Mouse (Mus musculus) small intestine, adult 2 months (tissue): ENCODE results near the gene Slc16a12. TPM values are rescaled to one million over a fixed set of nuclear protein-coding genes. Genes with fewer than 3 reads are reported as not detected.
A peak's percentile ranks its signal among the peaks of the same experiment; 100 is the strongest.

Experiments used
- H3K27ac ChIP-seq: fragments of 200-500 bp; 2 replicates; pipeline ENCODE4 v1.5.1; 2012; ENCODE audit warnings: low read depth, low read length, control low read depth, inconsistent platforms; ENCODE audit not compliant: insufficient read depth
- H3K27me3 ChIP-seq: fragments of 200-500 bp; 2 replicates; pipeline ENCODE4 v1.6.1; 2012; ENCODE audit warnings: mild to moderate bottlenecking, moderate library complexity, low read length, inconsistent platforms; ENCODE audit not compliant: control insufficient read depth, insufficient read depth
- H3K36me3 ChIP-seq: fragments of 200-500 bp; 2 replicates; pipeline ENCODE4 v1.6.1; 2012; ENCODE audit warnings: mild to moderate bottlenecking, low read length, control low read depth, inconsistent platforms; ENCODE audit not compliant: control insufficient read depth, insufficient read depth
- H3K4me1 ChIP-seq: fragments of 200-500 bp; 2 replicates; pipeline ENCODE4 v1.6.1; 2012; ENCODE audit warnings: low read length, inconsistent platforms, mixed read lengths; ENCODE audit not compliant: control insufficient read depth, insufficient read depth, insufficient read length
- H3K4me3 ChIP-seq: fragments of 200-500 bp; 2 replicates; pipeline ENCODE4 v1.5.1; 2012; ENCODE audit warnings: low read depth, mild to moderate bottlenecking, control low read depth, inconsistent platforms, low read length, moderate library complexity
- CTCF ChIP-seq: fragments of 200-500 bp; IDR thresholded peaks from 2 replicates; pipeline ENCODE4 v1.5.1; 2012; ENCODE audit warnings: low read depth, mild to moderate bottlenecking, control low read depth, inconsistent platforms, low read length, moderate library complexity, mixed read lengths; ENCODE audit not compliant: insufficient replicate concordance, insufficient read length; ENCODE audit errors: extremely low read depth
- POLR2A ChIP-seq: fragments of 200-500 bp; IDR thresholded peaks from 2 replicates; pipeline ENCODE4 v1.6.1; 2012; ENCODE audit warnings: low read depth, mild to moderate bottlenecking, control low read depth, inconsistent platforms, low read length, moderate library complexity
- WGBS: fragments of 180-500 bp; shearing (Covaris S2); methylation state at CpG from one replicate; pipeline ENCODE4 v1.1.7; 2018; 5-methylcytosine and 5-hydroxymethylcytosine counted together
- polyA plus RNA-seq: library from polyadenylated mRNA; depleted of rRNA; stranded (reverse); fragments of >200 nt; gene quantifications from 2 replicates; pipeline ENCODE4 v1.2.3, GENCODE M21; 2012

The Slc16a12 gene
- polyA plus RNA-seq, 1 experiment: 1.3 TPM

GRCm38 (mm10) chr19:34746201-34746600, 888 bp downstream of the Slc16a12 start:
- TF ChIP-seq POLR2A (no peak), CTCF (no peak)
- Histone ChIP-seq H3K27me3 (peaks cover 7% of the 10 kb centered on the region), H3K27ac (0 out of 2 replicates have a peak overlapping the region, but pooled peaks have one; percentile 7), H3K36me3 (no peaks in the 10 kb centered on the region), H3K4me1 (0 out of 2 replicates have a peak, but pooled peaks cover 4% of the 10 kb centered on the region), H3K4me3 (peak overlapping the region; percentile 64)
- 11% methylated on average over 9 of the region's 9 CpGs for WGBS

GRCm38 (mm10) chr19:34745012-34745411, 2.1 kb downstream of the Slc16a12 start:
- H3K4me3 ChIP-seq: no peak overlapping the region
- TF ChIP-seq CTCF (no peak), POLR2A (no peak)
- WGBS: 83% methylated on average over 8 of the region's 8 CpGs
- peaks cover 7% of the 10 kb centered on the region for H3K27me3 ChIP-seq
- 0 out of 2 replicates have a peak, but pooled peaks cover 4% of the 10 kb centered on the region for H3K4me1 ChIP-seq
- no peaks in the 10 kb centered on the region for H3K36me3 ChIP-seq
- H3K27ac ChIP-seq: no peak overlapping the region

GRCm38 (mm10) chr19:34737916-34738315, 9.2 kb downstream of the Slc16a12 start:
- H3K36me3 ChIP-seq: no peaks in the 10 kb centered on the region
- H3K4me3 ChIP-seq: no peak overlapping the region
- no peak overlapping the region for H3K27ac ChIP-seq
- no peak for TF ChIP-seq CTCF
- TF ChIP-seq POLR2A: no peak
- peaks cover 3% of the 10 kb centered on the region; the same call in 1 of the 2 replicates for H3K4me1 ChIP-seq
- WGBS: 89% methylated on average over 3 of the region's 3 CpGs
- H3K27me3 ChIP-seq: no peaks in the 10 kb centered on the region

- Histone ChIP-seq H3K4me1 (peaks cover 3% of the 10 kb centered on the region; the same call in 1 of the 2 replicates), H3K36me3 (no peaks in the 10 kb centered on the region), H3K4me3 (no peak overlapping the region), H3K27me3 (no peaks in the 10 kb centered on the region), H3K27ac (no peak overlapping the region)
- WGBS: 92% methylated on average over 4 of the region's 4 CpGs
- no peak for TF ChIP-seq POLR2A
- no peak for TF ChIP-seq CTCF
These were observed 11.2 kb downstream of the Slc16a12 start for GRCm38 (mm10) chr19:34735900-34736299.

GRCm38 (mm10) chr19:34733020-34733419, 14.1 kb downstream of the Slc16a12 start:
- no peak for TF ChIP-seq CTCF
- no peak for TF ChIP-seq POLR2A

GRCm38 (mm10) chr19:34731356-34731755, 15.7 kb downstream of the Slc16a12 start:
- TF ChIP-seq POLR2A: no peak
- TF ChIP-seq CTCF: no peak
- 84% methylated on average over 5 of the region's 5 CpGs for WGBS
- no peaks in the 10 kb centered on the region for H3K36me3 ChIP-seq
- no peaks in the 10 kb centered on the region for H3K27me3 ChIP-seq
- no peak overlapping the region for H3K27ac ChIP-seq
- H3K4me1 ChIP-seq: peaks cover 3% of the 10 kb centered on the region; the same call in 1 of the 2 replicates
- H3K4me3 ChIP-seq: no peak overlapping the region

More at GRCm38 (mm10) chr19:34733020-34733419, 14.1 kb downstream of the Slc16a12 start:
- 72% methylated on average over 3 of the region's 3 CpGs for WGBS
- H3K27ac ChIP-seq: peak overlapping the region; percentile 63; the same call in 1 of the 2 replicates
- H3K4me3 ChIP-seq: no peak overlapping the region
- no peaks in the 10 kb centered on the region for H3K27me3 ChIP-seq
- H3K36me3 ChIP-seq: no peaks in the 10 kb centered on the region
- H3K4me1 ChIP-seq: peaks cover 3% of the 10 kb centered on the region; the same call in 1 of the 2 replicates

GRCm38 (mm10) chr19:34730584-34730983, 16.5 kb downstream of the Slc16a12 start:
- Histone ChIP-seq H3K27me3 (no peaks in the 10 kb centered on the region), H3K4me3 (no peak overlapping the region), H3K27ac (no peak overlapping the region), H3K36me3 (no peaks in the 10 kb centered on the region), H3K4me1 (peaks cover 3% of the 10 kb centered on the region; the same call in 1 of the 2 replicates)
- TF ChIP-seq POLR2A (no peak), CTCF (no peak)
- WGBS: 94% methylated on average over 4 of the region's 4 CpGs
